Mouse (Mus musculus) kidney, adult 9 months (tissue): ENCODE results near the gene Etfbkmt.
"Not testable (repeated sequence)": the region's sequence is repeated elsewhere in the genome, so short reads cannot be mapped to it uniquely, and the experiment has no call there.

Experiments used
- DNase-seq: peaks from one replicate; pipeline ENCODE4 v3.0.0; 2022

Etfbkmt gene

GRCm38 (mm10) chr6:149188041-149188924, 48.6 kb downstream of the Etfbkmt start, which contains the start of gene Amn1:
Amn1 (minus strand) TSS chr6:149188712.
- peak; percentile 99 for DNase-seq

DNA sequence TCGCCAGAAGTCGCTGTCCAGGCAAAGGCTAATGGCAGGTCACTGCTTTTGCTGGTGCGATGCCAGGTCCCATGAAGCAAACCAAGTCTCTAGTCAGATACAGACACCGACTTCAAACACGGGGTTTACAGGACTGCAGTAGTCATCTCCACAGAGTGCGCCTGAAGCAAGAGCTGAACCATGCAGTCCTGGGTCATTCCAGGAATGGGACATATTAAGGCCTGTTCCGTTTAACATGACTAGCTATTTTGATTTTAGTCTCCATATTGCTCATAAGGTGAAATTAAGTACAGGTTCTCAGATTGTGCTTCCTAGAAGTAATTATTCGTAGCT, 49.2 kb downstream of the Etfbkmt start:
- DNase-seq, result no peak

GRCm38 (mm10) chr6:149189340-149189922, 49.8 kb downstream of the Etfbkmt start:
- DNase-seq, result peak; percentile 23

- DNase-seq, result not testable (repeated sequence)
Observed at GRCm38 (mm10) chr6:149191951-149192350, 52.3 kb downstream of the Etfbkmt start.

GRCm38 (mm10) chr6:149193276-149193905, 53.7 kb downstream of the Etfbkmt start:
- DNase-seq, result peak; percentile 92

- no peak for DNase-seq
Observed at GRCm38 (mm10) chr6:149197116-149197515, 57.5 kb downstream of the Etfbkmt start.

GRCm38 (mm10) chr6:149198572-149198971, 58.9 kb downstream of the Etfbkmt start:
- no peak for DNase-seq
